ENCODE assay signal across 17 mouse cellular contexts in the genomic region with DNA sequence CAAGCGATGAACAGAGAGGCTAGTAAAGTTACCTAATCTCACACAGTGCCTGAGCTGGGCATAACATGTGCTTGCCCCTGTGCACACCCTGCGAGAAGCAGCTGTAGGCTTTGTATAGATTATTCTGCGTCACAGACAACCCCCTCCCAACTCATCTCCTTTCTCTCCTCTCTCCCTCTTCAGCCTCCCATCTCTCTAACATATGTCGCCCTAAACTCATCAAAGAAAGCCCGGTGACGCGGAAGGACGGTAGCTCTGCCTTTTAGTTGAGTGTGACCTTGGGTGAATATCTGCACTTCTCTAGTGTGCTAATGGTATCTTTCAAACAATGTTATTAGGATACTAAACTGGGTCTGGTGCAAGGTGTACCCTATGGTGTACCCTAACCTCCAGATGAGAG. TPM values are rescaled to one million over a fixed set of nuclear protein-coding genes. Genes with fewer than 3 reads are reported as not detected.
DNase-seq lines count a peak whose midpoint lies in the region; TF ChIP-seq lines count a peak whose summit lies in the region.
"Had no signal": no experiment of that assay in that cellular context is flagged by ENCODE, and none has a peak within 500 bp of the region (broad histone marks: within the 10 kb centered on the region; RNA-seq: fewer than 3 reads in every experiment).

No protein-coding gene starts in this region.

- TF ChIP-seq POLR2A in spleen, adult 2 months (IDR thresholded peaks at IDR 0.05; ENCODE audit: low read depth, low read length), result no peak
- no peak for TF ChIP-seq POLR2A in bone marrow, adult 2 months (IDR thresholded peaks at IDR 0.05; ENCODE audit: borderline replicate concordance, control insufficient read depth, low read depth, low read length)

- DNase-seq in spleen, adult 2 months (ENCODE audit: low read depth in 1 of 2, low spot score in 2 of 2), result no peak
- no peak for DNase-seq in spleen, postnatal 14 days (ENCODE audit: low spot score in 2 of 2)
- DNase-seq in induced T-regulatory cell, adult 2 months (ENCODE audit: low read depth), result peak; percentile 65
- DNase-seq in frontal cortex, adult 2 months (ENCODE audit: extremely low spot score in 1 of 2, low spot score in 1 of 2), result no peak
- no peak for DNase-seq in kidney, adult 8-10 months
- DNase-seq in adrenal gland, postnatal 14 days, result no peak
- DNase-seq: adrenal gland, adult 2 months; adrenal gland, postnatal 36 days; cerebellum, adult 18-20 months; cerebellum, adult 9-11 months; gastrocnemius, postnatal 14 days had no signal

- H3K27me3 ChIP-seq in spleen, adult 2 months (ENCODE audit: control insufficient read depth, insufficient read depth, low read length), result no peaks in the 10 kb centered on the region
- H3K27me3 ChIP-seq: embryonic facial prominence, embryonic 13.5 days; forebrain, embryonic 12.5 days; heart, embryonic 12.5 days had no signal

- no peak overlapping the region for H3K4me3 ChIP-seq in spleen, adult 2 months (ENCODE audit: extremely low read depth, insufficient read depth, insufficient read length)
- no peak overlapping the region for H3K4me3 ChIP-seq in bone marrow, adult 2 months (replicated peaks; ENCODE audit: control insufficient read depth, low read depth, low read length)
- H3K4me3 ChIP-seq: embryonic facial prominence, embryonic 13.5 days; forebrain, embryonic 12.5 days; heart, embryonic 12.5 days; hindbrain, embryonic 10.5 days had no signal

- no peak for TF ChIP-seq CTCF in spleen, adult 2 months (IDR thresholded peaks at IDR 0.05; ENCODE audit: extremely low read depth, insufficient read depth, insufficient read length, insufficient replicate concordance)
- no peak for TF ChIP-seq CTCF in bone marrow, adult 2 months (IDR thresholded peaks at IDR 0.05; ENCODE audit: control insufficient read depth, insufficient read depth, low read length)

- H3K27ac ChIP-seq in spleen, adult 2 months (ENCODE audit: insufficient read depth, low read length), result peak overlapping the region; percentile 98
- peak overlapping the region; percentile 77; the same call in 1 of the 2 replicates for H3K27ac ChIP-seq in bone marrow, adult 2 months (ENCODE audit: control insufficient read depth, insufficient read depth, low read depth, low read length, poor library complexity)
- H3K27ac ChIP-seq: embryonic facial prominence, embryonic 13.5 days; forebrain, embryonic 12.5 days; hindbrain, embryonic 14.5 days had no signal

- peaks cover 60% of the 10 kb centered on the region for H3K4me1 ChIP-seq in spleen, adult 2 months (ENCODE audit: control insufficient read depth, insufficient read depth, insufficient read length)
- H3K4me1 ChIP-seq in bone marrow, adult 2 months (ENCODE audit: control insufficient read depth, insufficient read depth, low read length), result peaks cover 17% of the 10 kb centered on the region
- H3K4me1 ChIP-seq: forebrain, embryonic 12.5 days; heart, embryonic 12.5 days had no signal

- H3K36me3 ChIP-seq in spleen, adult 2 months (ENCODE audit: control insufficient read depth, insufficient read depth, low read length), result no peaks in the 10 kb centered on the region; the same call in 1 of the 2 replicates
- H3K36me3 ChIP-seq: embryonic facial prominence, embryonic 13.5 days; forebrain, embryonic 12.5 days; heart, embryonic 12.5 days; hindbrain, embryonic 10.5 days had no signal

- 73% methylated on average over 8 of the region's 8 CpGs for WGBS in spleen, adult 2 months
- WGBS in bone marrow, adult 2 months, result 87% methylated on average over 8 of the region's 8 CpGs

RNA-seq across cellular contexts. Expression of a gene that starts 13.7 kb away (rescaled TPM):
- 35.9 and 38.5 TPM in 2 replicates for polyA plus RNA-seq in spleen, adult 2 months (2012; rRNA removed)
- 12.1 and 44.9 TPM in 2 replicates for polyA plus RNA-seq in bone marrow, adult 2 months (2011; ENCODE audit: insufficient read depth, insufficient read length, low replicate concordance, missing spikeins)
- polyA plus RNA-seq in frontal cortex, adult 2 months (2012; rRNA removed), result 1.5 and 2.1 TPM in 2 replicates
- 4.3 and 20.3 TPM in 2 replicates for total RNA-seq in adrenal gland, postnatal 14 days (2021)
